Mouse (Mus musculus): ENCODE results near the gene Cenpk.
"Not testable (repeated sequence)": the region's sequence is repeated elsewhere in the genome, so short reads cannot be mapped to it uniquely, and the experiment has no call there.

Gene Cenpk

GRCm38 (mm10) chr13:104228384-104229066, at the start of gene Cenpk, which contains the start of gene Ppwd1:
Gene Cenpk, plus strand, starts transcription at chr13:104228611.
Gene Ppwd1, minus strand, starts transcription at chr13:104228843.
- peak; percentile 98 for DNase-seq (ENCODE audit: low spot score)

DNA sequence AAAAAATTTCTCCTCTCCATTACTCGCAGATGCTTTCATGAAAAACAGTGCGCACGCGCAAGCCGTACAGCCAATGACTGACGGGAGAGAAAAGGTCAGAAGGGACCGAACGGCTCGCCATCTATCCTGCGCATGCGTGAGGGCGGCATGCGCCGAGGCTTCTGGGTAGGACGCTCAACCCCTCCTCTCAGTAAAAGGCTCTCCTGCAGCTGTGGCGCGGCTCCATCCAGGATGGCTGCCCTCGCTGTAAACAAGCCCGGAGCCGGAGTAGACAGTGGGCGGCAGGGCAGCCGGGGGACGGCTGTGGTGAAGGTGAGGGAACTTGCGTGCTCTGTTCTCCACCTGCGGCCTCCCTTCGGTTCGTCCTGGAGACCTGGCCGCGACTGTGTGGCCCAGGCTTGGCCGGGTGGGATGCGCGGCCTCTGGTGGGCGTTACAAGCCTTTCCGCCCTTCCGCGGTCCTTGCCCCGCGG, 49.7 kb upstream of the Cenpk start, which contains the start of gene Trim23:
Trim23 (plus strand) TSS at position 148 of the 472 bp plus-strand sequence.
- DNase-seq (ENCODE audit: low spot score) = peak; percentile 100

DNA sequence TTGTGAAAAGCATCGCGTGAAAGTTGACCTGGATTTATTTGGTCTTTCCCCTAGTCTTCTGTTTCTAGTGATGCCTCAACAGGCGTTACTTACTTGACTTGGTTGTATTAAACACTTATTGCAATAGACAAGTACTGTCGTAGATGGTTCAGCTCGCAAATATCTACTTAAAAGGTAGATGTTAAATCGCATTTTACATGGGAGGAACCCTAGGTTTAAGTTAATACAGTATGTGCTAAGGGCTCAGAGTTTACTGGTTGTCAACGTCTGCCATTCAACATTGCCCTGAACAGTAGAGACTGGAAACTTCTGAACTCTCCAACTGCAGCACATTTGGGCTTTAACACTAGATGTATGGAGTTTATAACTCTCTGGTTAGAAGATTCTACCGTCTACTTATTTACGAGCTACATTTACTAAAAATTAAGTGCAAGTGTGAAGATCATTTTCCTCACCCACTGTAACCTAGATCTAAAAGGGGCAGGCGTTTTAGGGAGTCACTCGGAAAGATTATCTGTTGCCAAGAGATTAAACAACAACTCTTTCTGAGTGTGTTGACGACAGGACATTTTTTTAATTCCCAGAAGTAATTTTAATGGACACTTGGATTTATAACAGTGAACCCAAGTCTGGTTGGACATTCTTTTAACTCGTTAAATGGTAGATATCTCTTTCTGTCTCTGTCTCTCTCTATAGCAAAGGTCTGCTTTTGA, 49.1 kb upstream of the Cenpk start:
- no peak for DNase-seq (ENCODE audit: low spot score)

GRCm38 (mm10) chr13:104187357-104187756, 41.1 kb upstream of the Cenpk start:
- no peak for DNase-seq (ENCODE audit: low spot score)

DNA sequence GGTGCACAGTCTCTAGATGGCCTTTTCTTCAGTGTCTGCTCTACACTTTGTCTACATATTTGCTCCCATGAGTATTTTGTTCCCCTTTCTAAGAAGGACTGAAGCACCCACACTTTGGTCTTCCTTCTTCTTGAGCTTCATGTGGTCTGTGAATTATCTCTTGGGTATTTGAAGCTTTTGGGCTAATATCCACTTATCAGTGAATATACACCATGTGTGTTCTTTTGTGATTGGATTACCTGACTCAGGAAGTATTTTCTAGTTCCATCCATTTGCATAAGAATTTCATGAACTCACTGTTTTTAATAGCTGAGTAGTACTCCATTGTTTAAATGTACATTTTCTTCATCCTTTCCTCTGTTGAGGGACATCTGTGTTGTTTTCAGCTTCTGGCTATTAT, 32.5 kb upstream of the Cenpk start:
- DNase-seq (ENCODE audit: low spot score) = not testable (repeated sequence)

- DNase-seq (ENCODE audit: low spot score) = no peak
Measured at GRCm38 (mm10) chr13:104204313-104204712, 24.1 kb upstream of the Cenpk start.

- DNase-seq (ENCODE audit: low spot score) = no peak
Measured at GRCm38 (mm10) chr13:104227478-104227877, 933 bp upstream of the Cenpk start.

- DNase-seq (ENCODE audit: low spot score) = peak; percentile 52
Measured at GRCm38 (mm10) chr13:104229181-104229580, 770 bp downstream of the Cenpk start.

GRCm38 (mm10) chr13:104258997-104259396, 30.6 kb downstream of the Cenpk start:
- DNase-seq (ENCODE audit: low spot score) = no peak

- peak; percentile 66 for DNase-seq (ENCODE audit: low spot score)
Measured at GRCm38 (mm10) chr13:104285031-104285431, 56.6 kb downstream of the Cenpk start.

- DNase-seq (ENCODE audit: low spot score) = peak; percentile 13
Measured at GRCm38 (mm10) chr13:104285737-104286311, 57.4 kb downstream of the Cenpk start.

DNA sequence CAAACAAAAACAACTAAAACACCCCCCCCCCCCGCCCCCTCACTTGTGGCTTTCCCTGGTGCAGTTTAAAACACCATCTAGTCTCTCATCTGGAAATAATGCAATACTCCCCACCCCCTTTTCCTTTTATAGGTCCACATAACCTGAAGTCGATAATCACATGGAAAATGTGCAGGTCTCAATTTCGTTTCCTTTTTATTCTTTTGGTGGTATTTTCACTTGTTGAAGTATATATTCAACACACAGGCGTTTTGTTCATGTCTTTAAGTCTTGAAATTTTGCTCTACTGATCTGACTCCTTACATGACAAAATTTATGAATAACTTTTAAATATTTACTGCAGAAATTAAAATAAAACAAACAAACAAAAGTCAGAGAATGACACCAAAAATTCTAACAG, 57.9 kb downstream of the Cenpk start:
- DNase-seq (ENCODE audit: low spot score) = no peak

- peak; percentile 95 for DNase-seq (ENCODE audit: low spot score)
Measured at GRCm38 (mm10) chr13:104286897-104287309, 58.5 kb downstream of the Cenpk start.

GRCm38 (mm10) chr13:104287366-104288225, 59.2 kb downstream of the Cenpk start, which contains the start of gene Adamts6:
Gene Adamts6, plus strand, starts transcription at chr13:104287835.
- DNase-seq (ENCODE audit: low spot score) = peak; percentile 38

DNA sequence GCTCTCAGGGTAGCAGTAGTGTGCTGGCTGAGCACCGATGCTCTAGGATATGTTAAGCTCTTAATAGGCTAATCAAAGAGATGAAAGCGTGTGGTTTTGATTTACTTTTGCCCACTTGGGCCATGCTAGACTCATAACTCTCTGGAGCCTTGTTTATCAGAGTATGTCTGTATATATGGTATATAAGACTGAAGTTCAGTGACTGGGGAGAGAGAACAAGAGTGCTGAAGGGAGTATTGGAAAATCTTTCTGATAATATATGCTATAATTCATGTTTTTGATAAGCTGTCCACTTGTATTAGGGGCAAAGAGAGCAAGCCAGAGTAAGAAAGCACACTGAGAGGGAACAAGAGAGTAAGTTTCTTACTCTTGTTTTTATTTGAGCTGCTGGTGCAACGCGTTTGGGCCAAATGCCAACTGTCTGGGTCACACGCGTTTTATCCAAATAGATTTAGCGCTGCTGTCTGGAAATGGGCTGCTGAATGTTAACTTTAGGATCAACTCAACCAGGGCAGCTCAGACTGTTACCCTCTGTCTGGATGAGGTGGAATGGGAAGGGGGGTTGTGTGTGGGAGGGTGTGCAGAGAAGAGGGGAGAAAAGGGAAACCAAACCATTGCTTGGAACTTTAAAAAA, 59.9 kb downstream of the Cenpk start:
- DNase-seq (ENCODE audit: low spot score) = peak; percentile 63

GRCm38 (mm10) chr13:104289176-104289575, 60.8 kb downstream of the Cenpk start:
- DNase-seq (ENCODE audit: low spot score) = no peak

DNA sequence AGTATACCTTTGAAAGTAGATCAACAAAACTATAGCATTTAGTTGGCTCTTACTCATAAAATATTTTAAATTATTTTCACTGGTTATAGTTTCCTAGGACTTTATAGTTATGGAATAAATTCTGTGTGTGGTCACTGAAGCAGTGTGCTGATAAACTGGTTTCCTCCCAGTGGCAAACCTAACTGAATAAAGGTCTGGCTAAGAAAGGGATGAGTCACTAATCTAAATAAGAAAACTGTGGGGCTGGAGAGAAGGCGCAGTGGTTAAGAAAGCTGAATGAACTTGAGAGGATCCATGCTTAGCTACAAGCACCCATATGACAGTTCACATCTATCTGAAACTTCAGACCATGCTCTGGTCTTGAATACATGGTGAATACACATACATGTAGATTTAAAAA, 67.1 kb downstream of the Cenpk start:
- no peak for DNase-seq (ENCODE audit: low spot score)
